Mouse (Mus musculus) E14TG2a.4 (cell line): ENCODE data around the gene Kcnk1.

Experiments used
- CTCF ChIP-seq: conservative IDR thresholded peaks from 2 replicates; pipeline ENCODE4 v1.5.1; 2014; ENCODE audit warnings: low read length
- NANOG ChIP-seq: IDR thresholded peaks from 2 replicates; pipeline ENCODE4 v1.6.1; 2014; ENCODE audit warnings: borderline replicate concordance, low read length, mixed read lengths

DNA sequence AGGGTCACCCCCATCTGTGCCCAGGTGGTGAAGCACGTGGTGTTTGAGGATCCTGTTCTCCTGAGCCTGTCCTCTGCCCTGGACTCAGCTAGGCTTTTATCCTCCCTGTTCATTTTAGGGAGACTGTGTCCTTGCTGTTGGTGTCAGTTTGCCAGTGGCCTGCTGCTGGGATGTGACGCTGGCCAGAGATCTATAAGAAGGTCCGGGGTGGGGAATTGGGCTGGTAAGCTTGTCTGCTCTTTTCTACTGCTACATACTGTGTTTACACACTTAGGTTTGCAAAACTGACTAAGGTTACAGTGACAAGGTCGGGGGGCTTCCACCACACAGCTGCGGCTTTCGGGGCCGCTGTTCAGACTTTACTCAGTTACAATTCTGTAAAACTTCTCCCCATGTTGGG, 10.0 kb downstream of the Kcnk1 start:
- no peak for TF ChIP-seq CTCF
- no peak for TF ChIP-seq NANOG
